Mouse (Mus musculus): ENCODE results near the gene Atp6v1b1. TPM values are rescaled to one million over a fixed set of nuclear protein-coding genes. Genes with fewer than 3 reads are reported as not detected.

Atp6v1b1 gene
- total and polyA plus RNA-seq, 2 experiments from 2014 or later, result 4.1 TPM; not detected in 1

- Histone ChIP-seq H3K4me2 (ENCODE audit: low read depth, low read length) (no peak overlapping the region), H3K36me3 (replicated peaks; ENCODE audit: control insufficient read depth, insufficient read depth, low read length) (no peaks in the 10 kb centered on the region)
- ATAC-seq (ENCODE audit: insufficient read depth, low read depth), result no peak
These were observed 13.3 kb downstream of the Atp6v1b1 start for GRCm38 (mm10) chr6:83756051-83756450.

GRCm38 (mm10) chr6:83762344-83762743, 19.6 kb downstream of the Atp6v1b1 start, which contains the start of gene Ankrd53:
TSS of gene Ankrd53 (plus strand) at chr6:83762644.
- no peak within 1 kb of the TSS for H3K9ac ChIP-seq (replicated peaks; ENCODE audit: low read depth, low read length)
- no peak for ATAC-seq (ENCODE audit: insufficient read depth, low read depth)
- peak within 1 kb of the TSS; percentile 61 for H3K4me2 ChIP-seq (ENCODE audit: low read depth, low read length)
- no peaks in the 10 kb centered on the region for H3K9me3 ChIP-seq (replicated peaks; ENCODE audit: control insufficient read depth, low read length)
- peak within 1 kb of the TSS; percentile 30 for H3K4me3 ChIP-seq (ENCODE audit: low read depth, low read length)
- peaks cover 42% of the 10 kb centered on the region for H3K27me3 ChIP-seq (ENCODE audit: control insufficient read depth, insufficient read depth, low read length)
- 34% methylated on average over 6 of the region's 6 CpGs for WGBS
- no peak within 1 kb of the TSS for H3K27ac ChIP-seq (ENCODE audit: low read depth)
- TF ChIP-seq EP300 (IDR thresholded peaks at IDR 0.05; ENCODE audit: low read depth) (no peak), CTCF (IDR thresholded peaks at IDR 0.05; ENCODE audit: low read depth) (no peak)
- peaks cover 10% of the 10 kb centered on the region for H3K4me1 ChIP-seq (ENCODE audit: control insufficient read depth, insufficient read depth)
- DNase-seq (ENCODE audit: low spot score), result no peak
- H3K36me3 ChIP-seq (replicated peaks; ENCODE audit: control insufficient read depth, insufficient read depth, low read length), result no peaks in the 10 kb centered on the region

More at GRCm38 (mm10) chr6:83756051-83756450, 13.3 kb downstream of the Atp6v1b1 start:
- H3K27me3 ChIP-seq (ENCODE audit: control insufficient read depth, insufficient read depth, low read length), result peaks cover 57% of the 10 kb centered on the region
- no peak for TF ChIP-seq EP300 (IDR thresholded peaks at IDR 0.05; ENCODE audit: low read depth)
- TF ChIP-seq CTCF (IDR thresholded peaks at IDR 0.05; ENCODE audit: low read depth), result no peak
- no peaks in the 10 kb centered on the region for H3K9me3 ChIP-seq (replicated peaks; ENCODE audit: control insufficient read depth, low read length)
- no peak overlapping the region for H3K27ac ChIP-seq (ENCODE audit: low read depth)
- 66% methylated on average over 9 of the region's 9 CpGs for WGBS
- DNase-seq (ENCODE audit: low spot score), result no peak
- no peaks in the 10 kb centered on the region for H3K4me1 ChIP-seq (ENCODE audit: control insufficient read depth, insufficient read depth)
- no peak overlapping the region for H3K9ac ChIP-seq (replicated peaks; ENCODE audit: low read depth, low read length)
- no peak overlapping the region for H3K4me3 ChIP-seq (ENCODE audit: low read depth, low read length)

- Histone ChIP-seq H3K36me3 (replicated peaks; ENCODE audit: control insufficient read depth, insufficient read depth, low read length) (no peaks in the 10 kb centered on the region), H3K9me3 (replicated peaks; ENCODE audit: control insufficient read depth, low read length) (no peaks in the 10 kb centered on the region), H3K4me3 (ENCODE audit: low read depth, low read length) (peak overlapping the region; percentile 30), H3K27me3 (ENCODE audit: control insufficient read depth, insufficient read depth, low read length) (peaks cover 36% of the 10 kb centered on the region), H3K9ac (replicated peaks; ENCODE audit: low read depth, low read length) (no peak overlapping the region), H3K27ac (ENCODE audit: low read depth) (no peak overlapping the region), H3K4me1 (ENCODE audit: control insufficient read depth, insufficient read depth) (peaks cover 15% of the 10 kb centered on the region), H3K4me2 (ENCODE audit: low read depth, low read length) (peak overlapping the region; percentile 61)
- TF ChIP-seq CTCF (IDR thresholded peaks at IDR 0.05; ENCODE audit: low read depth), result no peak
- TF ChIP-seq EP300 (IDR thresholded peaks at IDR 0.05; ENCODE audit: low read depth), result no peak
- 3% methylated on average over 35 of the region's 35 CpGs for WGBS
- ATAC-seq (ENCODE audit: insufficient read depth, low read depth) (peak; percentile 46; the same call in 1 of the 2 replicates), DNase-seq (ENCODE audit: low spot score) (peak; percentile 31)
These were observed 20.2 kb downstream of the Atp6v1b1 start for GRCm38 (mm10) chr6:83762880-83763431.

- TF ChIP-seq CTCF (IDR thresholded peaks at IDR 0.05; ENCODE audit: low read depth) (no peak), EP300 (IDR thresholded peaks at IDR 0.05; ENCODE audit: low read depth) (no peak)
- Histone ChIP-seq H3K27ac (ENCODE audit: low read depth) (peak overlapping the region; percentile 71), H3K9me3 (replicated peaks; ENCODE audit: control insufficient read depth, low read length) (no peaks in the 10 kb centered on the region), H3K27me3 (ENCODE audit: control insufficient read depth, insufficient read depth, low read length) (0 out of 2 replicates have a peak, but pooled peaks cover 5% of the 10 kb centered on the region), H3K4me1 (ENCODE audit: control insufficient read depth, insufficient read depth) (peaks cover 27% of the 10 kb centered on the region), H3K4me2 (ENCODE audit: low read depth, low read length) (no peak overlapping the region), H3K36me3 (replicated peaks; ENCODE audit: control insufficient read depth, insufficient read depth, low read length) (peaks cover 29% of the 10 kb centered on the region), H3K4me3 (ENCODE audit: low read depth, low read length) (no peak overlapping the region), H3K9ac (replicated peaks; ENCODE audit: low read depth, low read length) (no peak overlapping the region)
- peak; percentile 54; the same call in 1 of the 2 replicates for ATAC-seq (ENCODE audit: insufficient read depth, low read depth)
- peak; percentile 25 for DNase-seq (ENCODE audit: low spot score)
- 31% methylated on average over 3 of the region's 3 CpGs for WGBS
These were observed 24.2 kb downstream of the Atp6v1b1 start for GRCm38 (mm10) chr6:83766982-83767381.

GRCm38 (mm10) chr6:83768485-83768884, 25.7 kb downstream of the Atp6v1b1 start:
- peaks cover 44% of the 10 kb centered on the region for H3K36me3 ChIP-seq (replicated peaks; ENCODE audit: control insufficient read depth, insufficient read depth, low read length)

More at GRCm38 (mm10) chr6:83768485-83768884, 25.7 kb downstream of the Atp6v1b1 start:
- Histone ChIP-seq H3K9ac (replicated peaks; ENCODE audit: low read depth, low read length) (no peak overlapping the region), H3K4me2 (ENCODE audit: low read depth, low read length) (no peak overlapping the region), H3K27me3 (ENCODE audit: control insufficient read depth, insufficient read depth, low read length) (no peaks in the 10 kb centered on the region), H3K4me3 (ENCODE audit: low read depth, low read length) (no peak overlapping the region), H3K27ac (ENCODE audit: low read depth) (no peak overlapping the region; the same call in 1 of the 2 replicates), H3K4me1 (ENCODE audit: control insufficient read depth, insufficient read depth) (peaks cover 21% of the 10 kb centered on the region), H3K9me3 (replicated peaks; ENCODE audit: control insufficient read depth, low read length) (no peaks in the 10 kb centered on the region)
- DNase-seq (ENCODE audit: low spot score) (no peak), ATAC-seq (ENCODE audit: insufficient read depth, low read depth) (peak; percentile 21; the same call in 1 of the 2 replicates)
- 25% methylated on average over 5 of the region's 5 CpGs for WGBS
- TF ChIP-seq EP300 (IDR thresholded peaks at IDR 0.05; ENCODE audit: low read depth), result no peak
- TF ChIP-seq CTCF (IDR thresholded peaks at IDR 0.05; ENCODE audit: low read depth), result no peak
